Mouse (Mus musculus) heart, adult 2 months (tissue): ENCODE measurements at regions not wholly inside any gene's neighbourhood (a gene's known extent, or its start where the extent isn't known, plus 50 kb on each side); places are given as distances from the start of the nearest gene placed in this dataset.

ENCODE experiments used
- CTCF ChIP-seq: fragments of 200-600 bp; IDR thresholded peaks from 2 replicates; pipeline ENCODE4 v1.8.1; 2022; ENCODE audit warnings: antibody characterized with exemption, mild to moderate bottlenecking, moderate library complexity
- POLR2A ChIP-seq: fragments of 200-500 bp; IDR thresholded peaks from 2 replicates; pipeline ENCODE4 v1.6.1; 2011; ENCODE audit warnings: mild to moderate bottlenecking, low read depth, low read length, control low read depth; ENCODE audit not compliant: insufficient read depth

- TF ChIP-seq CTCF (no peak), POLR2A (no peak)
Observed at GRCm38 (mm10) chr13:107837206-107837952, 206.9 kb upstream of the Smim15 start.
